Mouse (Mus musculus): Measurements from ENCODE around the gene Hltf.
"Not testable (repeated sequence)": the region's sequence is repeated elsewhere in the genome, so short reads cannot be mapped to it uniquely, and the experiment has no call there.

The Hltf gene

DNA sequence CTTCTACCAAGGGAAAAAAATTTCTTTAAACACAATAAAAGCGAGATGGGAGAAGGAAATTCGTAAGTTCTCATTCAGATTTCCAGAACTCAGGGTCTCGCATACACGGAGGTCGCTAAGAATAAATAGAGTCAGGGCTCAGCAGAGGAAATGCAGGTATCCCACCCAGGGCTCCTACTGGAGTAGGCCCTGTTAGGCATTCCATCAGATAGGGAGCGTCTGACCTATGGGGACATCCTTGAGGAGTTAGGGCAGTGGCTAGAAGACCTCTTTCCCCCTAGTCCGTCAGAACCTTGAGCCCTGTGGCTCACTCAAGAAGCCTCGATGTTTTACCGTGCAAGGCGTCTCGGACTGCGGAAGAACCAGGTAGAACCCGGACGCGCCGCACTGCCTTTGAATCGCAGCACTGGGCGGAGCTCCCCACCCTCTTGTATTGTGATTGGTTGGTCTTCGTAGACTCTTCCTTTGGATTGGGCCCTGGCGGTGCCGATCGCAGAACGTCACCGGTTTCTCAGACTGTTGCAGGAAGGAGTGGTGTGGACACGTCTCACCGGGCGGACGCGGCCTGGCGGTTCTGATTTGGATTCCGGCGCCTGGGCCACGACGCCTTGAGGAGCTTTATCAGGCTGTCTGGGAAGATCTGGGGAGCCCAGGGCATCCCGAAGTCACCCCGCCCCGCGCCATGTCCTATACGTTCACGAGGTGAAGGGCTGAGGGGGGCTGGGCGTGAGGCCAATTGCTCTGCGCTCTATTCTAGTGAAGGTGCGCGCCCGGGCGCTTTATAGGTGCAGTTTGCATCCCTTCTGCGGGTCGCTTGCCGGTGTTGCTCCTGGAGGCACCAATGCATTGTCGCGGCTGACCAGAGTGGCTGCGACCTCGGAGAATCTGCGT is at the start of gene Hltf:
Hltf (plus strand) TSS at position 506 of the 891 bp plus-strand sequence.
- in situ Hi-C loops (cut with MboI; ENCODE audit: low sequenced_read_pairs) = no loop called here

DNA sequence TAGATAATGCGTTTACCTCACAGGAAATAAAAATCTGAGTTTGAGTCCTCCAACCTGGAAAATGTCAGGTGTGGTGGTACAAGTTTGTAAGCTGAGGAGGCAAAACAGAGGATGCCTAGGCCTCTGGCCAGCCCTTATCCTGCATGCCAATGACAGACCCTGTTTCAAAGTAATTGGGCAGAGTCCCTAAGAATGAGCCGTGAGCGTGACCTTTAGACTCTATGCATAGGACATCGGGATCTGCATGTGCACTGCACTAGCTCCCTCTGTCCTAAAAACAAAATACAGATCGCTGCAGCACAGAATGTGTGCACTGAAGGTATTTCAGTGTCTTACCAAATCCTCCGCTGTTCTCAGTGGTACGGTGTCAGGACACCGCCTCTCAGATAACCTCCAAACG is 47.1 kb upstream of the Hltf start:
- in situ Hi-C loops (cut with MboI; ENCODE audit: low sequenced_read_pairs) = no loop called here

DNA sequence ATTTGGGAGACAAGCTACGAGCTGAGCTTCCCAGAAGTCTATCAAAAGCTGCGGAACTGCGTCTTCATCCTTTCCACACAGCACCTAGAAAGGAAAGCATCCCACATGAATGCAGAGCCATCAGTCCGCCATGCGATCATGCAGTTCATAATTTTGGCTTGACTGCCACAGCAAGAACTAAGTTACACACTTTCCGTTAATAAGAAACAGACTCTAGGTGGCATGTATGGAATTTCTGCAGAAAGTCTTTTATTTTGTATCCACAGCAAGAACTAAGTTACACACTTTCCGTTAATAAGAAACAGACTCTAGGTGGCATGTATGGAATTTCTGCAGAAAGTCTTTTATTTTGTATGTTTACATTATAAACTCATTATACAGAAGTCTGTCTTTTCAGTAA is 46.7 kb upstream of the Hltf start:
- in situ Hi-C loops (cut with MboI; ENCODE audit: low sequenced_read_pairs) = not testable (repeated sequence)

DNA sequence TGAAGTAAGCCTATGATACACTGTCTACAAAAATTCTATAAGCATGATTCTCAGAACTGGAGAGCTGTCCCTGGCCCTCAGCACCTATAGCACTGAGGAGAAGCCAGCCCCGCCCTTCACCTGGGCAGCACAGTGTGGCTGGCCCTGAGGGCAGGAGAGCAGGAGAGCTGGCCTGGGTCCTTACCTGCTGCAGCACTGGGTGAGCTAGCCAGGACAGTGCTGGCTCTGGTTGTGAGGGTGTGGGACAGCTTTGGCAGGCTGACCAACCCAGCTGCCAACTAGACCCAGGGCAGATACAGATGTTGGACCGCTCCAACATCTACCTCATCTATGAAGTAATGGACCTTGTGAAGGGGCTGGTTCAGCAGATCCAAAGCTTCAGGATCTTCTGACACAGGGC is 43.2 kb upstream of the Hltf start:
- in situ Hi-C loops (cut with MboI; ENCODE audit: low sequenced_read_pairs) = no loop called here

DNA sequence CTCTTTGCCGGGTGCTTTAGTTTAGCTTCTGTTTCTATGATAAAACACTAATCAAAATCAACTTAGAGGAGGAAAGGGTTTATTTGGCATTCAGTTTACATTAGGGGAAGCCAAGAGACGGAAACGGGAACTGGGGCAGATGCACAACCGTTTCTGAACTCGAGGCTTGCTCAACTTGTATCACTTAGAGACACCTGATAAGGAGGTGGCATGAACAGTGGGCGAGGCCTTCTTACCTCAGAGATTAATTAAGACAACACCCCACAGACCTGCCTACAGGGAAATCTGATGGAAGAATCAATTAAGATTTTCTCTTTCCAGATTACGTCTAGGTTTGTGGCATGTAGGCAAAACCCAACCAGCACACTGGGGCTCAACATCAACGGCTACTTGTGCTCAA is 39.5 kb upstream of the Hltf start:
- in situ Hi-C loops (cut with MboI; ENCODE audit: low sequenced_read_pairs) = no loop called here

DNA sequence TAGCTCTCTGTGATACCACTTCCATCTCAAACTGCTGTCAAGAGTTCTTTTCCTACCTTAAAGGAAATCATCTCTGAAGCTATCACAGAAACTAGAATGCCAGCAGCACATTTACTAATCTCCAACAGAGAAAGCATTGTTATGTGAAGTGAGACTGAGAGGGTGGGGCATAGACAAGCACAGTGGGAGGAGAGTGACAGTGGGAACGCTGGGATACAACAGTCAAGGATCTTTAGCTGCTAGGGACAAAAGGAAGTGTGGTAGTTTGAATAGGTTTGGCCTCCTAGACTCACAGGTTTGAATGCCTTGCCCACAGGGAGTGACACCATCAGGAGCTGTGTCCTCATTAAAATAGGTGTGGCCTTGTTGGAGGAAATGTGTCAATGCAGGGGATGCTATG is 33.8 kb upstream of the Hltf start:
- in situ Hi-C loops (cut with MboI; ENCODE audit: low sequenced_read_pairs) = no loop called here

DNA sequence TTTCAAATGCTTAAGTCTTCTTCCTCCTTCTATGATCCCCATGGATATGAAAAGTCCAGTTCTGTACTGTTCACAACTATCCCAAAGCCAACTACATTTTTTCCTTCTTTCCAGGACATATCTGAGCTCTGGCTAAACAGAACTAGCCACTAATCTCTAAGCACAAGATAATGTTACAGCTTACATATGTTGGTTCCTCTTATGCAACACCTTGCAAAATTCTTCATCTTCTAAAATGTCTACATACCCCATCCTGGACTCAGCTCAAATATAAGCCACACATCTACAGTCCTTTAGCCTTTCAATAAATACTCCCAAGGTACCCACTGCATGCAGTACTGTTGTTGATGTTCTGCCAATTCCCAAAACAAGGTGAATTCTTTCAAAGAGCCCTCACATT is 31.1 kb upstream of the Hltf start:
- in situ Hi-C loops (cut with MboI; ENCODE audit: low sequenced_read_pairs) = no loop called here

DNA sequence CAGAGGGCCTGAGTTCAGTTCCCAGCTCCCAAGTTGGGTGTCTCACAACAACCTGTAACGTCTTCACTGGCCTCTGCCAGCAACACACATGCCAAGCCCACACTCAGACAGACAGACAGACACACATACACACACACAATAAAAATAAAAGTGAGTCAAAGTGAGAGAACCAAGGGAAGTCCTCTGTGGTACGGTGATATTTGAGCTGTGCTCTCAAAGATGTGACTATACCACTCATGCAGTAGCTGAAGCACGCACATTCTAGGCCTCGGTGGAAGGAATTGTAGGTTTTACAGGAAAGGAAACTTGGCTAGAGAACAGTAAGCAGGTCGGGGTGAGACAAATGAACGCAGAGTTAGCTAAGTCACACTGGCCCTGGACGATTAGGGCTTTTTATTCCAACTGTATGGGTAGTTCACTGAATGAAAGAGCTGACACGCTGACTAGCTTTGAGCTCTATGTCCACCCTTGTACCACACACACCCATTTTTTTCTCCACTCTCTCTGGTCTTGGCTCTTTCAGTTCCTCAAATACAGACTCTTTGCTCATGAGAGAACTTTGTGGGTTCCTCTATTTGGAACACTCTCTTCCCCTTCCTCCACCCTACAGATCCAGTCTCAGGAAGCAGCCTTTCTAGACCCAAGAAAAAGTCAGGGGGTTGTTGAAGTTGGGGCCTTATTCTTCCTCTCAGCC is 30.5 kb upstream of the Hltf start:
- in situ Hi-C loops (cut with MboI; ENCODE audit: low sequenced_read_pairs) = no loop called here

DNA sequence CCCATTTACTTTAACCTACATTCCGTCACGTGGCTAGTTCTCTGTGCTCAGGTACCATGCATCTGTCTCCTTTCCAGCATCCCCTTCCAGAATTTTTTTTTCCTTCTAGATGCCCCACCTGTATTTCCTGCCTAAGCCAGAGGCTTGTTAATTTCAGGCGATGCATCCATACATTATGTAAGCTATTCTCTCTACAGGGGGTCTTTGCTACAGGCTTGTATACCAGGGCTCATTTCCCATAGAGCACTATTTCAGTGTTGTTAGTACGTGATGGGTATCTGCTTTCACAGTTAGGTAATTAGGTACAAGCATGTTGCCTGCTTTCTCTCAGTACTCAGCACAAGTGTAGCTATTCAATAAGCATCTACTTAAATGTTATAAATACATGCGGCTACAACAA is 29.8 kb upstream of the Hltf start:
- in situ Hi-C loops (cut with MboI; ENCODE audit: low sequenced_read_pairs) = no loop called here

DNA sequence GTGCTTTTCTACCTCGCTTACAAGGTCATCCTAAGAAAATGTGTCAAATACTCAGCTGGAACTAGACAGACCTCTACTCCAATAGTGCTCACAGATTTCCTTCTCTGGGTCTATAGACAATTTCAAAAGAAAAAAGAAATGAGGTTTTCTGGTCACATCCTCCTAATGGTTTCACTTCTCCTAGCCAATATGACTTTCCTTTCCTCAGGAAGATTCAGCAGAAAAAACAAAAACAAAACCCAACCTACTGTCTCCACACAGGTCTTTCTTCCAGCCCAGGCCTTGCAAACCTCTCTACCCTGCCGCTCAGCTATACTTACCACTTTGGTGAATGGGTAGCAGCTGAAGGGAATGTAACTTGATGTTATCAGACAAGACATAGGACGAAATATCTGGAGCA is 29.0 kb upstream of the Hltf start:
- in situ Hi-C loops (cut with MboI; ENCODE audit: low sequenced_read_pairs) = no loop called here

DNA sequence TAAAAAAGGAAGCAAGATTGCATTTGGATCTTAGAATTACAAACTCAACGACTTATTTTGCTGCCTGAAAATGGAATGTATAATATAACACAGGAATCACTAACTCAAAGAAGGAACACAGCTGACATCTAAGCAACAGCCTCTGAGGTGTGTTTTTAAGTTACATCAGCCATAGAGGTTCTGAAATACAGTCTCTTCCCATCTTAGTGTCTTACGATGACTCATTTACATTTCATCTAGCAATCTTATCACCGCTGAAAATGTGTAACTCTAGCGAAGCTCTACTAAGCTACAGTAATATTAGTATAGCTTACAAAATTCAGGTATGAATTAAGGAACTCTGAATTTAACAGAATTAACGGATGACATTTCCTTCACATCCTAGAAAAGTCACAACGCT is 26.8 kb upstream of the Hltf start:
- in situ Hi-C loops (cut with MboI; ENCODE audit: low sequenced_read_pairs) = no loop called here

DNA sequence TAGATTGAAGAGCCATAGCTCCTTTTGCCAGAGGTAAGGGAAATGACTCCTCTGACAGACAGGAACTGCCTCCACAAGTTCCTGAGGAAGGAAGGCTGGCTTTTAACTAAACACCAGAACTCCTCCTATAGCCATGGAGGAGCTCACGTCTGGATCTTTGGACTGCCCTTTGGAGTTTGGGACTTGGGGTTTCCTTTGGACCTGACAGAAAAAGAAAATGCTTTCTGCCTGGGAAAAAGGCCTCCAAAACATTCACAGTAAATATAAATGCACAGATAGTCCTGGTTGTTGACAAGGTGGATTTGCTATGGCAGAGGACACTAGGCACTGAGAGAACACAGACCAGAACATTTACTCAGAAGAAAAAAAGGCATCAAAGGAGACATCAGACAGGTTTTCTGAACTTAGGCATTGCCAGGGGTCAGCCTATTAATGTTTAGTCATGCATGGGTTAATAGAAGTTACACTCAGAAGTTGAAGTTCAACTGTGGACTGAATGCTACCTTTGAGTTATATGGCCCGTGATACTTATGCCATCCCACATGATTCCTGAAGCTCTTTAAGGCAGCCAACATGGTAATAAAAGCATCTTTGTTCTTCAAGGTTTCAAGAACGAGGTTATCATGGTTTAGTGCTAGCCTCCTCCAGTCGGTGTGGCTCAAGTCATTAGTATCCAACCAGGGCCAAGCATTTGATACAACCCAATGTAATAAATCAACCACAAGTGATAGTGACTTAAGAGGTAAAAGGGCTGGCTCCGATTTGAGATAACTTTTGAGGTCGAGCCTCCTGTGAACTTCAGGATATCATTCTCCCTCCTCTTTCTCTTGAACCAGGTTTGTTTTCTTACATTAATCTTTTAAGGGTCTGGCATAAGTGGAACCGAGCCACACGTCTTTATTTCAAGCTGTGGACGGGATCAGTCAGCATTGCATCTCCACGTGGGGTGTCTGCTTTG is 23.6 kb upstream of the Hltf start:
- in situ Hi-C loops (cut with MboI; ENCODE audit: low sequenced_read_pairs) = no loop called here

DNA sequence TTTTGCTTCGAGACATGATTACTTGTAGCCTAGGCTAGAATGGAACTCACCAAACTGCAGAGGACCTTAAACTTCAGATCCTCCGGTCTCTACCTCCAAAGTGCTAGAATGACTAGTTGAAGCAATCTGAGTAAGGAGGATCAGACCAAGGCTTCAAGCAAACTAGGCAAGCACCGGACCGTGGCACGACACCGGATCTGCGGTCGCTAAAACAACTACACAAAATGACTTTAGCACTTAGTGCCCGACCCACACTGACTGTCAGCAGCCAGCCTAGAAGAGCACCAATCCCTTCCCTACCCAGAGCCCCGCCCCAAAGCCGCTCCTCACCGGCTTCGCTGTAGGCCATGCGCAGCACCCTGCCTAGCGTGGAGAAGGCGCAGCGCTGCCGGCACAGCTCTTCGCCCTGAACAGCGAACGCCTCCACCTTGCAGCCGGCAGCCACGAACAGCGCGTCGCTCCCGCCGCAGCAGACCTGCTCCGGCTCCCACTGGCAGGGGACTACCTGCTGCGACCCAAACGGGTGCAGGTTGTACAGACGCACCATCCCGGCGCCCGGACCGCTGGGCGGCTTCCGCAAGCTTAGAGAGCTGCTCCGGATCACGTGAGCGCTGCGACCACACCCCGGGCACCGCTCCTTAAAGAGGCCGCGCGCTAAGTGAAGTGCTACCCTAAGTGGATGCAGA is 22.7 kb upstream of the Hltf start, which contains the start of gene Hps3:
Hps3 (minus strand) TSS at position 597 of the 686 bp plus-strand sequence.
- in situ Hi-C loops (cut with MboI; ENCODE audit: low sequenced_read_pairs) = no loop called here

DNA sequence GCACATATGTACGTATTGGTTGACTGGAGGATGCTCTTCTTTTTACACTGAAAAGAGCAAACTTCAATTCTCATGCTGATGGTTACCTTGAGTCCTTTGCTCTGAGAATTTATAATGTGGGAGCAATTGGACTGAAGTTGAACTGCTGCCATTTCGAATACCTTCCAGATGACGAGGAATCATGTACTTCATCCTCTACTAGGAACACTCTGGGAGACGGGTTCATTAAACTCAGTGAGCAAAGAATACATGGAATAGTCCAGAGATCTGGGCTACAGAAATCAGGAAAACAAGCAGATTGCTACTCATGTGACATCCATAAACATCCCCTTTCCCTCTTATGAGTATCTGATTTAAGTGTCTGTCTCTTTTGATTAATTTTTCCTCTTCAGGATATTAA is 21.5 kb upstream of the Hltf start:
- in situ Hi-C loops (cut with MboI; ENCODE audit: low sequenced_read_pairs) = no loop called here

DNA sequence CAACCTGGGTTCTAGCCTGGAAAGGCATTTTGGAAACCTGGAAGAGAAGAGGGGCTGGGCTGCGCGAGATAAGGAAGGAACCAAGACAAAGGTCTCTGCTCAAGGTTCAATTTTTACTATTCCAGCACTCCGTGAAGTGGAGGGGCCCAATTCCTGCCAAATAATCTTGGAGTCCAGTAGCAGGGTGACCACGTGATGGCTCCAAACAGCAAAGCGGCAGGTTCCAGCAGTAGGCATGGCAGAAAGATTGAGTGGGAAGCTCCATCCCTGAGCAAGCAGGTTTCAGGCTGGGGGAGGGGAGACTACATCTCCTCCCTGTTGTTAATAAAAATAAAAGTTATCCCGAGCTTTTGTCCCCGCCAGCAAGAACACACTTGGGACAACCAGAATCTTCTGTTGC is 16.1 kb upstream of the Hltf start:
- in situ Hi-C loops (cut with MboI; ENCODE audit: low sequenced_read_pairs) = not testable (repeated sequence)

DNA sequence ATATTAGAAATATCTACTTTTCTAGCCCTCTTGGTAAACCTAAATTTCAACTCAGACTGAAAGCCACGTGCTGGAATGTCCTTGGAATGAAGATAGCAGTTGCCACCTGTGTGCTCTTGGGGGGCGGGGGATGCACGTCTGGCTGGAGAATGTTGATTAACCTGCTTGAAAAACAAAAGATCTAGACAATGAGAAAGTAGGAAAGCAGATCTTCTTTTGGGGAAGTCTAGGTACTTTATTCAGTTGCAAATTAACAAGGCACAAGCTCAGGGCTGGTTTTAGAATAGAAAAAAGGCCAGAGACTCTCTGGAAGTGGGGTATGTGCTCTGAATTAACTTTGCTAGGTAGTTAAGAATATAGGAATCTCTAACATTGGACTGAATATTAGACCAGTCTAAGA is 12.9 kb upstream of the Hltf start:
- in situ Hi-C loops (cut with MboI; ENCODE audit: low sequenced_read_pairs) = not testable (repeated sequence)

DNA sequence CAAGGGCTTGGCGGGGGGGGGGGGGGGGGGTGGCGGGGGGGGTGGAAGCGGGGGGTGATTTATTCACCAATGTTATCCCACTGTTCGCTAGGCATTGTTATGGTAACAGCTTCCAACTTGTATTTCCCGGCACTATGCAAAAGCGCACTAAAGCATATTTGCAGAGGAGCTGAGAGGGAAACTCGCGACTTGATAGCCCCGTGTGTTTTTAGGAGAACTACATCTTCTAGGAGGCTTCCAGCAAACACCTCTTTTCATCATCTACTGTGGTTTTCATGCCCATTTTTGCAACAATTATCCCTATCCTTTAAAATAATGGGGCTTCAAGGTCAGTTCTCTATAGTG is 558 bp downstream of the Hltf start:
- in situ Hi-C loops (cut with MboI; ENCODE audit: low sequenced_read_pairs) = no loop called here

DNA sequence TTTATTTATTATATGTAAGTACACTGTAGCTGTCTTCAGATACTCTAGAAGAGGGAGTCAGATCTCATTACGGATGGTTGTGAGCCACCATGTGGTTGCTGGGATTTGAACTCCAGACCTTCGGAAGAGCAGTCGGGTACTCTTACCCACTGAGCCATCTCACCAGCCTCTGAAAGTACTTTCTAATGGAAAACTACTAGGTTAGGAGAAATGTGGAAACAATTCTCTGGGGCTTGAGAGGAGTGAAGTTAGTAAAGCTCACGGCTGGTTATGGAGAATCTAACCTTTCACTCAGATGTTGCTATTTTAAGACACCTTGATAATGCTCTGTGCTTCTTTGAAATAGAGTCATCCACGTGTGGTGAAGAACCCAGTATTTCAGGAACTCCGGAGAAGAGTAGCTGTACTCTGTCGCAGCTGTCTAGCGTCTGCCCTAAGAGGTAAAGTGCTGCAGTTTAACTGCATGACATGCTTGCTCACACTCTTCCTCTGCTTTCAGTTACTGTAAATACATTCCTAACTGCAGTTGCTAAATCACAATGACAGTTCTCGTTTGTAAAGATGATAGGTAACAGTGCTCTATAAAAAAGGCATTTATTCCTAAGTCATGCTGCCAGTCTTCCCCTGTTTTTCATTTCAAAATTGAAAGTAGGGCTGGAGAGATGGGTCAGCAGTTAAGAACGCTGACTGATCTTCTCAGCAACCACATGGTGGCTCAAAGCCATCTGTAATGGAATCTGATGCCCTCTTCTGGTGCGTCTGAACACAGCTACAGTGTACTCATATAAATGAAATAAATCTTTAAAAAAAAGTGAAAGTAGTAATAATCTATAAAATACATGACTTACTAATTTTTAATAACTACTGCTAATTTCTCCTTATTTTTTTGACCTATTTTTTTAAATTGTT is 18.8 kb downstream of the Hltf start:
- in situ Hi-C loops (cut with MboI; ENCODE audit: low sequenced_read_pairs) = loop anchor here (10.0 kb wide), 1 partner anchor 162 kb away; no protein-coding TSS in a partner anchor

DNA sequence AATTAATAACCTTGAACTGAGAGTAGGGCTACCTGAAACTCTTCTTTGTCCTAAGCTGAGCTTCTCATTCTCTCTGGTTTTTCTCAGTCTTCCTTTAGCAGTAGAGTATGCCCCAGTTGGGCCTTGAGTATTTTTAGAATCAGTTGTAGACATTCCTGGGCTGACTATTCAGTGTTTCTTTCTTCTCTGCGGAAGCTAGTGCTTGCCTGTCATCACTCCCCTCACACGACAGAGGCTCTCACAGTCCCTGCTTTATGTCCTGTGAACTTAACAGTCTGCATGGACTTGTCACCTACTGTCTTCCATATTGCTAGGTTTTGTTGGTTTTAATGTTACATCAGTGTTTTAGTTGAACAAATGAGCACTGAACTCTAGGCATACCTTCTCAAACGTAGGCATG is 24.6 kb downstream of the Hltf start:
- in situ Hi-C loops (cut with MboI; ENCODE audit: low sequenced_read_pairs) = no loop called here

DNA sequence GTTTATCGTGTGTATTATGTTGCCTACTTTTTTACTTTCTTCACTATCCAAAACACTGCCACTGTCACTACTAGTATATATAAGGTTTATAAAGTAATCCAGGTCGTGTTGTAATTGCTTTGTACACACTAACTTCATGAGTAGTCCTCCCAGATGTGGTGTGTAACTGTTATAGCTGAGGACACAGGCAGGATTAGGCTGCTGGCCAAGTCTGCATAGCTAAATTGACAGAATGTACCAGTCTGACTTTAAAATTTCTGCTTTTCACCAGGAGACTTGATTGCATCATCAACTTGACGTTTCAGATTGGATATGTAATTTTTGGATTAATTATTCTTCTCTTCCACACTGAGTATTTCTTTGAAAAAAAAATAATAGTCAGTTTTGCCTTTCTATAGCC is 46.2 kb downstream of the Hltf start:
- in situ Hi-C loops (cut with MboI; ENCODE audit: low sequenced_read_pairs) = no loop called here

Measured in CH12F3 (cell line).